Mouse (Mus musculus): ENCODE data around the gene Gm20388.

DNA sequence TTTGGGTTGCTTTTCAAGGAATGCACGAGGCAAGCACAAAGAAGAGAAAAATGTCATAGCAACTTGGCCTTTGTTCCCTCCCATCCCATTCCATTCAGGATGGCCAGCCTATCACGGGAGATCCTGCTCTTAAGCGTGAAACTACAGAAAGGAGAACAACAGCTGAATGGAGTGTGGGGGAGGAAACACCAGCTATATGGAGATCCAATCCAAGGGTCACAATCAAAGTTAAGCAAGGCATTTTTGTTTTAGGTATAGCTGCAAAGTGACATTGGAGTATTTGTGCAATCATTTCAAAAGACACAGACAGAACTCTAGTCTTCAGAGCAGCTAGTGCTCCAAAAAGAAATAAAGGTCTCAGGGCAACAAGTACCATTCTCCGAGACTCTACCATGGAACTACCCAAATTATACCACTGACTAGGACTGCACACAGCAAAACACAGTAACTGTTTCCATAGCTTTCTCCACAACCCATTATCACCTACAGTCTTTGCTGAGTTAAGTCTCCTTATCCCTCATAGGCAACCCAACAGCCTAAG, 3129.5 kb downstream of the Gm20388 start:
- TF ChIP-seq CTCF (IDR thresholded peaks at IDR 0.05; ENCODE audit: borderline replicate concordance, insufficient read depth, low read depth, low read length) (no peak), POLR2A (IDR thresholded peaks at IDR 0.05; ENCODE audit: borderline replicate concordance, insufficient read depth, low read length) (no peak)
